ENCODE assay signal across 16 mouse cellular contexts in genomic region chr13:49617021-49617420, GRCm38 (mm10). TPM values are rescaled to one million over a fixed set of nuclear protein-coding genes. Genes with fewer than 3 reads are reported as not detected.
"Had no signal": no experiment of that assay in that cellular context is flagged by ENCODE, and none has a peak within 500 bp of the region (broad histone marks: within the 10 kb centered on the region; RNA-seq: fewer than 3 reads in every experiment).

No protein-coding gene starts in this region.

- H3K4me2 ChIP-seq: kidney, embryonic 15.5 days; limb, embryonic 15.5 days; lung, embryonic 14.5 days; neural tube, embryonic 15.5 days had no signal

- H3K4me1 ChIP-seq: kidney, embryonic 15.5 days; midbrain, embryonic 10.5 days; neural tube, embryonic 15.5 days had no signal

- H3K27me3 ChIP-seq: kidney, embryonic 15.5 days; limb, embryonic 15.5 days; neural tube, embryonic 15.5 days had no signal

- H3K4me3 ChIP-seq: kidney, embryonic 15.5 days; limb, embryonic 15.5 days; midbrain, embryonic 10.5 days; myocyte; neural tube, embryonic 15.5 days had no signal

- DNase-seq: kidney, adult 2 months; kidney, postnatal 25 days; layer of hippocampus, adult 9-11 months; layer of hippocampus, postnatal 36 days; lung, embryonic 14.5 days; lung, postnatal 14 days; midbrain, embryonic 14.5 days; right cerebral cortex, adult 18-20 months; thymus, postnatal 4 days had no signal

- H3K9ac ChIP-seq: kidney, embryonic 15.5 days; limb, embryonic 15.5 days; lung, embryonic 14.5 days; neural tube, embryonic 15.5 days had no signal

- H3K36me3 ChIP-seq: midbrain, embryonic 10.5 days; neural tube, embryonic 15.5 days had no signal

- H3K9me3 ChIP-seq: kidney, embryonic 15.5 days; limb, embryonic 15.5 days; midbrain, embryonic 10.5 days; neural tube, embryonic 15.5 days had no signal

- H3K27ac ChIP-seq: kidney, embryonic 15.5 days; limb, embryonic 15.5 days; macrophage; midbrain, embryonic 10.5 days; neural tube, embryonic 15.5 days; stomach, postnatal 0 days had no signal

RNA-seq across cellular contexts. Expression of gene Ogn, which starts 9.2 kb away (rescaled TPM):
- polyA plus RNA-seq: macrophage had no signal

RNA-seq across cellular contexts. Expression of gene Omd, which starts 34.8 kb away (rescaled TPM):
- polyA plus RNA-seq: macrophage had no signal
